Mouse (Mus musculus) lung, postnatal 36 days (tissue): ENCODE measurements around the gene Syndig1.

Experiments used
- DNase-seq: peaks from one replicate; pipeline ENCODE4 v3.0.0; 2022; ENCODE audit warnings: mixed read lengths

Gene Syndig1

GRCm38 (mm10) chr2:149877954-149878353 is 48.9 kb downstream of the Syndig1 start:
- DNase-seq = no peak

GRCm38 (mm10) chr2:149887634-149888033 is 58.6 kb downstream of the Syndig1 start:
- DNase-seq = no peak

GRCm38 (mm10) chr2:149891647-149892046 is 62.6 kb downstream of the Syndig1 start:
- no peak for DNase-seq

- no peak for DNase-seq
These were observed 67.3 kb downstream of the Syndig1 start for GRCm38 (mm10) chr2:149896337-149896736.

- no peak for DNase-seq
These were observed 70.6 kb downstream of the Syndig1 start for GRCm38 (mm10) chr2:149899615-149900014.

GRCm38 (mm10) chr2:149900606-149901005 is 71.6 kb downstream of the Syndig1 start:
- DNase-seq = no peak

- no peak for DNase-seq
These were observed 75.4 kb downstream of the Syndig1 start for GRCm38 (mm10) chr2:149904405-149904804.

GRCm38 (mm10) chr2:149906694-149907093 is 77.7 kb downstream of the Syndig1 start:
- no peak for DNase-seq

GRCm38 (mm10) chr2:149917162-149917561 is 88.2 kb downstream of the Syndig1 start:
- DNase-seq = no peak

- no peak for DNase-seq
These were observed 94.5 kb downstream of the Syndig1 start for GRCm38 (mm10) chr2:149923561-149923960.

GRCm38 (mm10) chr2:149925911-149926310 is 96.9 kb downstream of the Syndig1 start:
- DNase-seq = no peak

- no peak for DNase-seq
These were observed 98.0 kb downstream of the Syndig1 start for GRCm38 (mm10) chr2:149927001-149927400.

- no peak for DNase-seq
These were observed 98.5 kb downstream of the Syndig1 start for GRCm38 (mm10) chr2:149927481-149927880.

GRCm38 (mm10) chr2:149929986-149930385 is 101.0 kb downstream of the Syndig1 start:
- no peak for DNase-seq

- DNase-seq = no peak
These were observed 102.1 kb downstream of the Syndig1 start for GRCm38 (mm10) chr2:149931111-149931510.

- DNase-seq = no peak
These were observed 103.1 kb downstream of the Syndig1 start for GRCm38 (mm10) chr2:149932095-149932494.

GRCm38 (mm10) chr2:149933247-149933898 is 104.4 kb downstream of the Syndig1 start:
- DNase-seq = no peak

GRCm38 (mm10) chr2:149934139-149934538 is 105.1 kb downstream of the Syndig1 start:
- DNase-seq = no peak

- no peak for DNase-seq
These were observed 109.8 kb downstream of the Syndig1 start for GRCm38 (mm10) chr2:149938829-149939228.

- DNase-seq = no peak
These were observed 110.6 kb downstream of the Syndig1 start for GRCm38 (mm10) chr2:149939586-149939985.

GRCm38 (mm10) chr2:149950641-149951040 is 121.6 kb downstream of the Syndig1 start:
- DNase-seq = no peak

- DNase-seq = no peak
These were observed 142.0 kb downstream of the Syndig1 start for GRCm38 (mm10) chr2:149971014-149971413.

GRCm38 (mm10) chr2:149973583-149973982 is 144.6 kb downstream of the Syndig1 start:
- DNase-seq = peak; percentile 10

- DNase-seq = no peak
These were observed 151.4 kb downstream of the Syndig1 start for GRCm38 (mm10) chr2:149980419-149980818.

- DNase-seq = no peak
These were observed 153.5 kb downstream of the Syndig1 start for GRCm38 (mm10) chr2:149982466-149982865.
